Mouse (Mus musculus) gastrocnemius, adult 18-20 months (tissue): ENCODE data around the gene Gucy2g. TPM values are rescaled to one million over a fixed set of nuclear protein-coding genes. Genes with fewer than 3 reads are reported as not detected.
"Not testable (repeated sequence)": the region's sequence is repeated elsewhere in the genome, so short reads cannot be mapped to it uniquely, and the experiment has no call there.

ENCODE experiments used
- DNase-seq: peaks from one replicate; pipeline ENCODE4 v3.0.0; 2021; ENCODE audit warnings: low spot score
- total RNA-seq, 2 experiments: library from RNA; stranded (reverse); gene quantifications; 2 replicates each; pipeline ENCODE4 v1.2.3; 2021

Gucy2g gene
- total RNA-seq, 2 experiments from 2014 or later: 0.16 to 0.21 TPM

DNA sequence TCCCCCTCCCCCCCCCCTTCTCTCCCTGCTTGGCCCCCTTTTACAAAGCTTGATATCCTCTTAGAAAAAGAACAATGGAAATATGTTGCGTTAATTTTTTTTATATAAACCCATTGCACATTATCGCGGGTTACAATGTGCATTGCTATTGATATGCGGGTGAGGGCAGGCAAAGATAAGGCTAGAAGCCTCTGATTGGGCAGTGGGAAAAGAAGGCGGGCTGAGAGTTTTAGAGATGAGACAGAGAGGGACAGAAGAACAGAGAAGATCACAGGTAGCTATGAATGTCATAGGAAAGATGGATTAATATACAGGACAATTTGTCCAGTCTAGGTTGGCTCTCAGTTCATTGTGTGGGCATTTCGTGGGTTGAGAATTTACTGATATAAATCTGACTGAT lies 33.8 kb downstream of the Gucy2g start:
- DNase-seq: no peak

DNA sequence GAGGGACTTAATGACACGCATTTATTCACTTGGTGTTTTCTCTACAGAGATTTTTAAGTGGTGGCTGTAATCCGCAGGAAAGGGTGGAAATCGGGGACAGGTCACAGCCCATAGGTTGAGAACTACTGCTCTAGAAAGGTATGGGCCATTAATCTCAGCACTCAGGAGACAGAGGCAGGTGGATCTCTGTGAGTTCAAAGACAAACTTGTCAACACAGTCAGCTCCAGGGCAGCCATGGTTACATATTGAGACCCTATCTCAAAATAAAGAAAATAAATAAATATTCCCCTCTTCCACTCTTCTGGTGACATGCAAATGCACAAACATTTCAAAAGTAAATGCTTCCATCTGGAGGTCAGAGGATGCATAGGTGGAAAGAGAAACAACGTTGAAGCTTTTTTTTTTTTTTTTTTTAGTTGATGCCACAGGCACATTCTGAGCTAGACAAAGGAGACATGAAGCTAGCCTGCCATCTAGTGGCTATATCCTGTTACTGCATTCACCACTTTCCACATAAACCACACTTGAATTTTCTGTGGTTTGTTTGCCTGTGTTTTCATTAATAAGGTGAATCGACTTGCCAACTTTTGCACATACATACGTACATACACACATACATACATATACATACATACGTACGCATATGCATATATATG lies 34.4 kb downstream of the Gucy2g start:
- peak; percentile 59 for DNase-seq

DNA sequence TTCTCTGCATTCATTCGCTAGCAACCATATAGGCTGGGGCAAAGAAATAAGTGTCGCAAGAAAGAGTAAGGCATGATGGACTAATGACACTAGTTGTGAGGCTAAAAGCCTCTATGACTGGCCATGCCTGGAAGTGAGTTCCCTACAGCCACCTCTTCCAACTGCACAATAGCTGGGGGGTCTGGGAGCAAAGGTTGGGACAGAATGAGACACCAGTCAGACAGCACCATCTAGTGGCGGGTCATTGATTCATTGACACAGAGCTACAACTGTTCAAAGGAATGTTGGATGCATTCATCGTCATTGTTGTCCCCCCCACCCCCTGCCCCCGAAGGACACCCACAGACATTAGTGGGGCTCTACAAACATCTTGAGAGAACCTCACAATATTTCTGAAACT lies 42.7 kb downstream of the Gucy2g start:
- peak; percentile 60 for DNase-seq

DNA sequence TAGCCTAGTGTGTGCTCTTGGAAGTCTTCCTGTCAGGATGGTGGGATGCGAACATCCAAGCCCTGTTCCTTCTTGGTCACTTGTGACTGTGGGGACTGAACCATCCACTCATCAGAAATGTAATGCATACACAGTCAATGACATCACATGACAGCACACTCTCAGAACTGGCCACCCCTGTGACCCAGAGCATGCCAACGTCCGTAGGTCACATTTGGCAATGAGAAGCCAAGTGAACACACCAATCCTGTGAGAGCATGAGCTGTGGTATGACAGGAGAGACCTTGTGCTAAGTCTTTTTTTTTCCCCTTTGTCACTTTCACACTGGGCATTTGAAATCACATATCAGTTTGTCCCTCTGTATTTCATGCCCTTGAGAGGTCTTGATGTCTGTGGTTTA lies 45.5 kb downstream of the Gucy2g start:
- no peak for DNase-seq

DNA sequence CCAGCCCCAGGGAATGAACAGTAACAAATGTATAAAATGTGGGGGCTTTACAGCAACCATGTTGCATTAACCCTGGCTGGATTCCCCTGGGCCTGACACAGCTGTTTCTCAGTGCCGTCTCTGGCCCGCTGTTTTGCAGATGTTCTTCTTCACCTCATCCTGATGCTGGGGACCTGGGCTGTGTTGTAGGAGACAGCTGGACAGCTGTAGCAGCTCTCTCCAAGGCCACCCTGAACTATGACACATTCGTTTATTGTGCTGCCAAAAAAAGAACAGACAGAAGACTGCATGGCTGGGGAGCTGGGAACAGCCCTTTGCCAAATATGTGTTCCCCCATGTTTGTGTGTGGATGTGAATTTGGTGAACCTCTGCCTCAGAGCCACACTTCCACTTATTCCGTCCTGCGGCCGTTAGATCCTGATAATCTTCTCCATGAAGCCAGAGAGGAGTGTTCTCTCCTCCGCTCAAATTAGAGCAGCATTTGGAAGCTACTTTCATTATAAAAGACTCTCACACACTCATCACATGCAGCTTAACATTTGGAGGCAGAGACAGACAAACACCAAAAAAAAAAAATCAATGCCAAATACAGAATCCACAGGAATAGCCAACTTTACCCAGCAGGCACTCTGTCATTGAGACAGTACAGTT lies 46.4 kb downstream of the Gucy2g start:
- DNase-seq: peak; percentile 24

DNA sequence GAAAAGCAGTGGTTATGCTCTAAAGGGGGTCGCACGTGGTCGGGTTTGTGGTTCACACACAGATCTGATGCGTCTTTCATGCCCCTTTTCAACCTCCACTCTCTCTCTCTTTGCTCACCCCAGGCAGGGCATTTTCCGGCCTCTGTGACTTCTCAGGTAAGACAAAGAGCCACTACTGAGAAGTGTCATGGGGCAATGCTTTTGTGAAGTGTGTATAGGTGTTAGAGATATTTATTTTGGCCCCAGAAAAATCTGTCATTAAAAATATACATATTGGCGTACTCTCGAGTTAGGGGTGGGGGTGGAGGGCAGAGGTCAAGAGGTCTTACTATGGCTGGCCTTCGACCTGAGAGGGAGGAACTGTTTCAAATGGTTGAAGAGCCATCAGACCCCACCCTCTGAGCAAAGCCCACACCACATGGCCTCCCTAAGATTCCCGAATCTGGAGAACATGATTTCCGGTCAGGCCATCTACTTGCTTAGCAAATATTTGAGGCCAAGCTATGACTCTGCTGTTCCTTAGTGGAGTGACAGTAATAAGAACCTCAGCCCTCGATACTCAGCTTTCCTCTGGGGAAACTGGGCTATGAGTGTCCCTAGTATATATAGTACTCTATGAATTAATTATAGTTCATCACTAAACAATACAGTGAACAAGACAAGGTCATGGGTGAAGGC lies 47.2 kb downstream of the Gucy2g start:
- DNase-seq: no peak

DNA sequence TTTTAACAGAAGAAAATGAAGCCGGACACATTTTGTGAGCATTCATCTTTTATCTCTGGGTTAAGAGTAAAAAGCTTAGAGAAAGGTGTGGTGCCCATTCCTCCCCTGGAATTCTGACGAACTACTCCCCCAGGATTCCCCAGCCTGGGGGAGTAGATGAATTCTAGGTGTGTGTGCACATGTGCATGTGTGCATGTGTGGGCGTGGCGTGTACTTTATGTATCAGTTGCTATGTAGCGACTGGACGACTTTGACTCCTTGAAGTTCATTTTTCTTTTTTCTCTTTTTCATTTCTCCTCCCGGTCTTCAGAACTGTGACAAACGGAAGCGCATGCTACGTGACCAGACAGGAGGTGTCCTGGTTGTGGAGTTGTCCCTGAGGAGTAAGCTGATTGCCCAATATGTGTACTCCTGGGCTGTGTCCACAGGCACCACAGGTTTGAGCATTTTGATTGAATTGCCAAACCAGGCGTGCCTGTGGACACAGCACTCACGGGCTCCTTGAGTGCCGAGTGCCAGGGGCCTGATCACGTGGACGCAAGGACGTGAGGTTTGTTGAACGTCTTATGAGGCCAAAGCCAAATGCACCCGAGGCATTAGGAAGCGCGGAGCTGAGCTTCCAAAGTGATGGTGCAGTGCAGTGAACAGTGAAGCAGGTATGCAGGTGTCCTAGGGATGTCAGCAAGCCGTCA lies 48.6 kb downstream of the Gucy2g start:
- DNase-seq: no peak

DNA sequence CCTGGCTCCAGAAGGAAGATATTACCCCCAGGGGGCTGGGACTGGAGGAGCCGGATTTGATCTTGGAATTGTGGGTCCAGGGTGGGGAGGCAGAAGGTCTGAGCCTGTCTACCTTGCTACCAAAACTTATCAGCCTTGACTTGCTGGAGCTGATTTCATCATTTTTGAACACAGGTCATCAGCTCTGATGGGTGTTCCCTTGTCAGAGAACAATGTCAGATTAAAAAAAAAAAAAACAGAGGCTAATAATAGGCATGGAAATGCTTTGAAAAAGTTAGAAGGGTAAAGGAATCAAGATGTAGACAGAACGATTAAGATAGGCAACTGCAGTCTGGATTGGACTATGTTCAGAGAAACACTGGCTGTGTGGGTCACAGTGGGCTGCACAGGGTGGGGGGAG lies 49.4 kb downstream of the Gucy2g start:
- DNase-seq: no peak

DNA sequence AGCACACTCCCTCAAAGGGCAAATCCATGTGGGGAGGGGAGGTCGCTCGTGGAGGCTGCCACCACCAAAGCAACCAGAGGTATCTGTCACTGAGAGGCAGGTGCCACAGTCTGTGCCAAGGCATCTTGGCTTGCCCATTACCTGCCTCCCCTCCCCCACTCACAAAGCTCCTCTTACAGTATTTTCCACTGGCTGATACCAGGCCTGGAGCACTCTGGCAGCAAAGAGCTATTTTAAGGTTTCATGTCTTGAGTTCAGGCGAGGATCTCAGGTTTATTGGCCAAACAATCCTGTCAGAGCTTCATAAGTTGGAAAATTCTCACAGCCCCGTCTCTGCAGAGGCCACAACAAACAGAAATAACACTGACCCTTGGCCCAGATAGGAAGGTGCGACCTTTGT lies 51.0 kb downstream of the Gucy2g start:
- peak; percentile 87 for DNase-seq

DNA sequence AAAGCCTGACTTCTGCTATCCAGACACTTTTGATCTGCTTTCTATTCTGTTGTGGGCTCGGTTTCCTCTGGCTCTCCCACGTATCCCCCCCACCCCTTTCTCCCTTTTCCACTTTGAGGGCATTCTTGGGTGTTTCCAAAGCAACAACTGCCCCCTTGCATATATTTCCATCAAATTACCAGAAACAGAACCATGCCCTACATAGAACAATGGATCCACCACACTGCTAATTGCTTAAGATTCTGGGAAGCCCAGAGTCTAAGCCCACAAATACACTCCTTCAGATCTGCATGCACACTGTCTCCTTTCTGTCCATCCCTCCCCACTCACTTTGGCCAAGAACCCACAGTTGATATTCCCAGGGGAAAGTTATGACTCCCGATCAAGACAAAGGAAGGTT lies 55.4 kb downstream of the Gucy2g start:
- no peak for DNase-seq

DNA sequence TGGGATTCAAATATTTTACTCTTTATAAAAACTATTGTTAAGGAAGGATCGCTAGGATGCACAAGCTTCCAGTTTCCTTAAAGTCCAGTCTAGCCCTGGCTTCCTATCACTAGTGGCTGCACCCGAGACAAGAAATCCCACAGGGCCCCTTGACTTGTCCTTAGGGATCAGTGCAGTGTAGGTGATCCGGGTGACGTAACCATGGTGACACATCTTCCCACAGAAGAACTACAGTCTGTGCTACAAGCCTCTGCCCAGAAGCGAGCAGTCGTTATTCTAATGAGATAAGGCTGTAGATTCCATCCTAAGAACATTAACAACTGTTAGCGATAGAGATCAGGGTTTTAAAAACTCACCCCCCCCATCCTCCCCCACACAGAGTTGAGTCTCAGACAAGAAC lies 56.0 kb downstream of the Gucy2g start:
- no peak for DNase-seq

DNA sequence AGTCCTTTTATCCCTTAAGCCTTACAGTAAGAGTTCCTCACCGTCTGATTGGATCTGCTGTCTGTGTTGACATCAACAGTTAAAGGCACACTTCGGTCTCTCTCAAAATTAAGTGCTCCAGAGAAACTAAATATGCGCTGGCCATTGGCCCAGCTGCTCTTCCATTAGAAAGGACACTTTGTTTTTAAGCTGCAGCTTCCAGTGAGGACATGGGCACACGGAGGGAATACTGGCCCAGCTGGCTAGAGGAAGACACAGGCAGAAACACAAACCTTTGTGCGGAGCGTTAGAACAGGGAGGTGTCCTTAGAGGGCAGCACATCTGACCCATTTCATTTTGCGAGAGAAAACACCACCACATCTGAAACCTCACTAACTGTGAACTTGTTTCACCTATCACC lies 56.6 kb downstream of the Gucy2g start:
- peak; percentile 33 for DNase-seq

DNA sequence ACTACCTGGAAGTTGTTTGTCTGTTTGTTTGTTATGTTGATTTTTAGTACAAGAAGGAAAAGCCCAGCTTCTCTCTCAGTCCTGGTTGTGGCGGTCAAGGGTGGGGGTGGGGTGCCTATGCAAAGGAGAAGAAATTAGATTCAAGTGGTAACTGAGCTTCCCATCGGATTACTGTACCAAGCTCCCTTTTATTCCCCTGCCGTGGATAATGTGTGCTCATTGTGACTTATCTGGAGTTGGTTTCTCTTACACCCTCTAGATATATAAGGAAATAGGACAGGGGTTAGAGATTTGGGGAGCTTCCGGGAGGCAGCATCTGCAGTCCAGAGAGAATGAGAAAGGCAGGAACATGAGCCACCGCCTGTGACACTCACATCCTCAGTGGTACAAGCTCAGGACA lies 60.6 kb downstream of the Gucy2g start, which contains the start of gene Tectb:
Gene Tectb, plus strand, starts transcription at position 301 of the 400 bp plus-strand sequence.
- no peak for DNase-seq

DNA sequence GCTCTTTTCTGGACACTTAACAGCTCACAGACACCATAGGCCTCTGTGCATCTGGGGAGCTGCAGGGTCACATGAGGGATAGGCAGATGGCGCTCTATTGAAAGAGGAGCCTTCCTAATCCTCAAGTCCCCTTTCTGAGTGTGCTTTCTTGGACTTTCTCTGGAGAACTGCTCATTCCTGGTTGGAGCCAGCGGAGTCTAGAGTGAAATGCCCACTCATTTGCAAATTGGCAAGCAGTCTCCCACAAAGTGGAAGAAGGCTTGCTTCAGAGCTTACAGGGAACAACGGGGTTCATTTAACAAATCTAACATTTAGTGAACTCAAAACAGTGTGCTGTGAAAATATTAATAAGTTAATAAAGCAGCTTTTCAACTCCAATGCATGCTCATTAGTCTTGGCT lies 63.9 kb downstream of the Gucy2g start:
- DNase-seq: no peak

DNA sequence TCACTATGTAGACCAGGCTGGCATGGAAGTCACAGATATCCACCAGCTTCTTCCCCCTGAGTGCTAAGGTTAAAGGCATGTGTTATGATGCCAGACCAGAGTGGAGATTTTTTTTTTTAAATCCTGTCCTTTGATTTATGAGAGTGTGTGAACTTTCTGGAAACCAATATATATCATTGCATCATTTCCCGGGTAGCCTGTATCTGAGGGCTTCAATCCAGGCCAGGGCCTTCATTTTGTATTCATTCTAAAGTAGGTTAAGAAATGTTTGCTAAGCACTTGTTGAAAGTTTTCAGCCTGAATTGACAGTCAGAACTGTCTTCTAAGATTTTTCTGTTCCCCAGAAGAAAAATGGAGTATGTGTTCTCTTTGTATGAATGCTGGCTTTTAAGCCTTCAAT lies 69.5 kb downstream of the Gucy2g start:
- no peak for DNase-seq

DNA sequence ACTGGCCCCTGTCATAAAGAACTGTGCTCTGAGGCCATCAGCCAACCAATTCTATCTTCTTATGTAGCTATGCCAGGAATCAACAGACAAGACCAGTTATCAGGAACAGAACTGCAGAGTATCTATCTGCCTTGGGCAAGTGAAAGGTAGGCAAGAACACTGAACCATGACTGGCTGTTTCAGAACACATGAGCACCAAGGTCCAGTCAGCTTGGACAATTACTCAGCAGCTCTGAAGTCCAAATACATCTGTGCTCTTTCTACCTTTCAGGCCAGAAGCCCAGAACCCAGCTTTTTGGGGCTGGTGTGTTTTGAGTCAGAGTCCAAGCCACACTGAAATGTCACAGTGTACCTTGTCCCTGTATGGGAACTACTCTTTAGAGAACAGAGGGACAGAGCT lies 70.6 kb downstream of the Gucy2g start:
- no peak for DNase-seq

DNA sequence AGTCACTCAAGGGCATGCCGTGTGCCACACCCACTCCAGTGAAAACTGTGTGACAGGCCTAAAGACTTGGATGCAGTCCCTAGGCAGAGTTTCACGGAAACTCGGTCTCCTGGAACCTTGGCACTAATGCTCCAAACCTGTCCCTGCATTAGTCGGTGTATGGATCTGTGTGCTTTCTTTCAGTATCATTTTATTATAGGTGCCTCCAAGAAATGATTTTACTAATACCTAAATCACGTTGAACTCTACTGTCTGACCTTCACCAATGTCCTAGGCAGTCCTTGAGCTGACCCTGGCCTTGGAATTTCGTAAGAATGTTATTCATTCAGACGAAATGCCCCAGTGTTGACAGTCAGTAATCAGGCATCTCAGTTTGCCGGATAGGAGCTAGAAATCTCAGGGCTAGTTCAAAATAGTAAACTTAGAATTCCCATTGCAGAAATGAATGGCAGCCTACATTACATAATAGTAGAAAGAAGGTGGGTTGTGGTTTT lies 71.8 kb downstream of the Gucy2g start:
- not testable (repeated sequence) for DNase-seq

DNA sequence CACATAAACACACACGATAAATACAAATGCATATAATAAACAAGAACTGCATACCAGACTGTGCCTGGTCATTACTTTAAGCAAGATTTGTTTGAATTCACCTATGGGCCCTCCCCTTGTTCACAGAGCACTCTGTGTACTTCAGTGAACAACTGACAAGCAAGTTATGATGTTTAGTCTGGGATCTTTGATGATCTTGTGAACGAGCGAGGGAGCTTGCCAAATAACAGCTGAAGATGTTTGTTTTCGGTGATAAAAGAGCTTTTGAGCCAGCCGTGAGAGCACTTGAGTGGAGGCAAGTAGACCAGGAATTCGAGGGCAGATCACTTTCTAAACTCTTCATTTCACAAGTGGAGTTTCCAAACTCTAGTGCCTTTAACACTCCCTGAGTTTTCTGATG lies 72.7 kb downstream of the Gucy2g start:
- no peak for DNase-seq

DNA sequence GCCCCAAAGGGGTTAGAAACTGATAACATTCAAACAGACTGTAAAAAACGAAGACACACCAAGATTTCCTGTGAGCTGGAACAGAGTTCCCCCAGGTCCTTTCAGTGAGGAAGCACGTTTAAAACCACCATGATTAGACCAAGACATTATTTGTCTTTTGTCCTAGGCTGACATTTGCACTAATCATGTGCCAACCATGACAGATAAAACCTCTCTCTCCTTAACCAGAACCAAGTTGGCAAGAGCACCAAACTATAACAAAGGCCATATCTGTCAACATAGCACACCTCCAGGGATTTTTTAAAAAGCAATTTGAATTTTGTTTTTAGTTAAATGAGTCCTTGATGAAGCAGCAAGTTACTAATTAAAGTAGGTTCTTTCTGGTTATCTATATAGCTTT lies 73.3 kb downstream of the Gucy2g start:
- no peak for DNase-seq

DNA sequence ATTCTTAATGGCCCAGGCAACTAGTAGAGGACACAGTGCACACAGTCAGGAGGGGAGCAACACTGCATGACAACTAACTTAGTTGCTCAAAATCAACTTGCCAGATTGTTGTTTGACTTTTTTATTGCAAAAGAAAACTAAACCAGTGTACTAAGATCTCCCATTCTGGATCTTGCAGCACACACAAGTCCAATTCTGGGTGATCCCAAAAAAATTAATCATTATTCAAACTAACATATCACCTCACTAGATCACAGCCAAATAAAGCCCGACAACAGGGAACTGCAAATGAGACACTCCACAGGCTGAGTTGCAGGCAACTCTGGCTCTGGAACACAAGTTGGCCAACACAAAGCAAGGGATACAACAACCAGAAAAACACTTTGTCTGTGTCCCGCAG lies 74.3 kb downstream of the Gucy2g start:
- DNase-seq: no peak

DNA sequence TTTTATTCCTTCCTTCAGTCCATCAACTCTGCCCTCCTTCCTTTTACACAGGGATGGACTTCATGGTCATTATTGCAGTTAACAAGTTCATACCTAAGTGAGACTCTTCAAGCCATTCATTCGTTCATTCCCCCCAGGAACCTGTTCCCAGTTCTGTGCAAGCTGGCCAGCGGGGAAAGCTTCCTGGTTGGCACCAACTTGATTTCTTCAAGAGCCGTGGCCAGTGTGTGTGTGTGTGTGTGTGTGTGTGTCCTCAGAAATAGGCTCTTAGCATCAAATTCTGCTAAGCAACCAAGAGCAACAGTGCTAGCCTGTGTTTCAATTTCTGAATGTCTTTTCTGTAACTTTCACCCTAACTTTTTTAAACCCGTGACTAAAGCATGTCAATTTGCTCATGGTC lies 75.1 kb downstream of the Gucy2g start:
- DNase-seq: no peak

DNA sequence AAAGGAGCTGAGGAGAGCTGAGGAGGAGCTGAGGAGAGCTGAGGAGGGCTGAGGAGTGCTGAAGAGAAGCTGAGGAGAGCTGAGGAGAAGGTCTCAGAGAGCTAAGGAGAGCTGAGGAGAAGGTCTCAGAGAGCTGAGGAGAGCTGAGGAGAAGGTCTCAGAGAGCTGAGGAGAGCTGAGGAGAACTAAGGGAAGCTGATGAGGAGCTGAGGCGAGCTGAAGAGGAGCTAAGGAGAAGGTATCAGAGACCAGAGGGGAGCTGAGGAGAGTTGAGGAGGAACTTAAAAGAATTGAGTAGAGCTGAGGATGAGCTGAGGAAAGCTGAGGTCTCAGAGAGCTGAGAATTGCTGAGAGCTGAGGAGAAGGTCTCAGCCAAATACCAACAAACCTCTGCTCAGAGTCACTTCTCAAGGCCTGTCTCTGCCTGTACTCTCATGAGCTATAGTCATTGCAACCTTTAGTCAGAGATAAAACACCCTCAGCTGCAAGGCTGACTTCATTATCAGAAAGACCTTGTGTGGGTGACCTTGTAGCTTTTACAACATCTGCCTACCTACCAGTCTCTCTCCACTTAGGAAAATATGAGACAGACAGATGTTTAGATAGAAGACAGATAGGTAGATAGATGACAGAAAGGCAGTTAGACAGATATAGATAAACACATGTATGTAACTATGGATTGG lies 75.7 kb downstream of the Gucy2g start:
- DNase-seq: no peak
